Mouse (Mus musculus) hindbrain, embryonic 11.5 days (tissue): ENCODE results near the gene Hspb8. TPM values are rescaled to one million over a fixed set of nuclear protein-coding genes. Genes with fewer than 3 reads are reported as not detected.
A peak's percentile ranks its signal among the peaks of the same experiment; 100 is the strongest.

Experiments used
- ATAC-seq: fragments of 200-750 bp; cut with Nextera tagmentation; 2 replicates; pipeline ENCODE4 v1.8.0; 2017; ENCODE audit warnings: mild to moderate bottlenecking, moderate TSS enrichment, moderate library complexity; ENCODE audit not compliant: low FRiP score
- DNase-seq: peaks from one replicate; pipeline ENCODE4 v3.0.0-alpha.2; 2015; ENCODE audit warnings: low spot score
- H3K27ac ChIP-seq: fragments of 300-500 bp; sonication (generic); 2 replicates; pipeline ENCODE4 v1.5.1; 2014; ENCODE audit warnings: mild to moderate bottlenecking, low read depth, low read length
- H3K27me3 ChIP-seq: fragments of 300-500 bp; sonication (generic); 2 replicates; pipeline ENCODE4 v1.6.1; 2014; ENCODE audit warnings: mild to moderate bottlenecking, low read length, moderate library complexity, mixed read lengths; ENCODE audit not compliant: control insufficient read depth, insufficient read depth
- H3K36me3 ChIP-seq: fragments of 300-500 bp; sonication (generic); 2 replicates; pipeline ENCODE4 v1.6.1; 2014; ENCODE audit warnings: mild to moderate bottlenecking, low read length, moderate library complexity, mixed read lengths; ENCODE audit not compliant: control insufficient read depth, insufficient read depth
- H3K4me1 ChIP-seq: fragments of 300-500 bp; sonication (generic); replicated peaks from 2 replicates; pipeline ENCODE4 v1.6.1; 2014; ENCODE audit warnings: low read length, mixed read lengths; ENCODE audit not compliant: control insufficient read depth, insufficient read depth
- H3K4me2 ChIP-seq: fragments of 300-500 bp; sonication (generic); replicated peaks from 2 replicates; pipeline ENCODE4 v1.6.1; 2014; ENCODE audit warnings: mild to moderate bottlenecking, low read depth, low read length
- H3K4me3 ChIP-seq: fragments of 300-500 bp; sonication (generic); 2 replicates; pipeline ENCODE4 v1.5.1; 2014; ENCODE audit warnings: low read depth, low read length
- H3K9ac ChIP-seq: fragments of 300-500 bp; sonication (generic); 2 replicates; pipeline ENCODE4 v1.6.1; 2014; ENCODE audit warnings: low read depth, low read length
- H3K9me3 ChIP-seq: fragments of 300-500 bp; sonication (generic); 2 replicates; pipeline ENCODE4 v1.6.1; 2016; ENCODE audit warnings: low read length; ENCODE audit not compliant: control insufficient read depth
- WGBS: fragments of 180-500 bp; shearing (Covaris S2); extraction: QIAGEN DNeasy Blood & Tissue Kit; methylation state at CpG from one replicate; pipeline ENCODE4 v1.1.7; 2014; 5-methylcytosine and 5-hydroxymethylcytosine counted together
- polyA plus RNA-seq: library from polyadenylated mRNA; unstranded; fragments of >200 nt; fragmentation: Nextera tagmentation; extraction: Ambion mirVana; gene quantifications from 2 replicates; pipeline ENCODE4 v1.2.1, GENCODE M21; 2014

Hspb8 gene
- polyA plus RNA-seq, 1 experiment from 2014 or later = 6.5 TPM

DNA sequence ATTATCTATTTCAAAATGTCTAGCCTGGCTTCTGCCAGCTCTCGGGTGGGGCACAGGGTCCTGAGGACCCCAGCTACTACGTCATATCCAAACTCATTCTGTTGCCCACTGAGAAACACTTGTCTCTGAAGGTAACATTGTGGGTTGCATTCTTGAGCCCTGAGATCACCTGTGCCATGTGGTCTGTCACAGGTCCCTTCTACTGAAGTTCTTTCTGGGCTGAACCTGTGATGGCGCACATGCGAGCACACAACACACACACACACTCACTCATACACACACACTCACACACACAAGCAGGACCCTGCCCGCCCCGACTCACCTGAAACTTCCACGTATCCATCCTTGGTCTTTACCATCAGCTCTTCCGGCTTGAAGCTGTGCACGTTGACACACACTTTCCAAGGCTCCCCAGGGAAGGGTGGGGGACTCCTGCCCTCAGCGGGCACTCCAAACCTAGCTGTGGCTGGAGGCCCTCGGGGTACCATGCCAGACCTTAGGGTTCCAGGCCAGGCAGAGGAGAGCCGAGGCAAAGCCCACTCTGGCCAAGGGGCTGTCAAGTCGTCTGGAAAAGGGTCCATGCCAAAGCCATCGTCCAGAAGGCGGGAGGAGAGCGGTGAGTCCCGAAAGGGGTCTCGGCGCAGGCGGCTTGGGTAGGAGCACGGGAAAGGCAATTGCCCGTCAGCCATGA is 728 bp downstream of the Hspb8 start:
- 0 out of 2 replicates have a peak overlapping the region, but pooled peaks have one; percentile 42 for H3K9ac ChIP-seq
- no peak overlapping the region for H3K27ac ChIP-seq
- H3K9me3 ChIP-seq = no peaks in the 10 kb centered on the region
- H3K36me3 ChIP-seq = no peaks in the 10 kb centered on the region
- DNase-seq = no peak
- H3K4me1 ChIP-seq = peaks cover 11% of the 10 kb centered on the region; the same call in 1 of the 2 replicates
- ATAC-seq = no peak
- H3K4me3 ChIP-seq = 0 out of 2 replicates have a peak overlapping the region, but pooled peaks have one; percentile 21
- H3K4me2 ChIP-seq = peak overlapping the region; percentile 43
- no peaks in the 10 kb centered on the region for H3K27me3 ChIP-seq
- 61% methylated on average over 22 of the region's 22 CpGs for WGBS

DNA sequence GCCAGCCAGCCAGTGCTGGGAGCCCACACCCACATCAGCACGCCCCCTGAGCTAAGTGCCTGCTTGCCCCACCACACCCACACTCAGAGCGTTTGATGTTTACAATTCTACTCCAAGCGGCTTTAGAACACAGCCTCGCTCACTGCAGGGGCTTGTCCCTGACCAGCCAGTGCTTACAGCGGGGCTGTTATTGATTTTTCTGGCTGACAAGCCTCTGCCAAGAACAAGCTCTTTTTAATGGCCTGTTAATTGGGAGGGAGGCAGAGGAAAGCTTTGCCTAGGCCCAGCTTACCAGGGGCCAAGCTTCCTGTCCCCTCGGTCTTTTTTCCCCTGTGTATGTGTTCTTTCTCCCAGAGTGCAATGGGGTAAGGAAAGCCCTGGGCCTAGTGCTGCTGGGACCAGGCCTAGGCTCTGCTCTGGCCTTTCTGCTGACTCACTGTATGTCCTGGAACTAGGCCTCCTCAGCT is 1.9 kb downstream of the Hspb8 start:
- Histone ChIP-seq H3K9me3 (no peaks in the 10 kb centered on the region), H3K4me2 (no peak overlapping the region), H3K36me3 (no peaks in the 10 kb centered on the region), H3K9ac (no peak overlapping the region), H3K4me3 (no peak overlapping the region), H3K4me1 (peaks cover 11% of the 10 kb centered on the region; the same call in 1 of the 2 replicates), H3K27ac (0 out of 2 replicates have a peak overlapping the region, but pooled peaks have one; percentile 27), H3K27me3 (no peaks in the 10 kb centered on the region)
- 6% methylated on average over 6 of the region's 6 CpGs for WGBS
- ATAC-seq (peak; percentile 54; the same call in 1 of the 2 replicates), DNase-seq (no peak)

DNA sequence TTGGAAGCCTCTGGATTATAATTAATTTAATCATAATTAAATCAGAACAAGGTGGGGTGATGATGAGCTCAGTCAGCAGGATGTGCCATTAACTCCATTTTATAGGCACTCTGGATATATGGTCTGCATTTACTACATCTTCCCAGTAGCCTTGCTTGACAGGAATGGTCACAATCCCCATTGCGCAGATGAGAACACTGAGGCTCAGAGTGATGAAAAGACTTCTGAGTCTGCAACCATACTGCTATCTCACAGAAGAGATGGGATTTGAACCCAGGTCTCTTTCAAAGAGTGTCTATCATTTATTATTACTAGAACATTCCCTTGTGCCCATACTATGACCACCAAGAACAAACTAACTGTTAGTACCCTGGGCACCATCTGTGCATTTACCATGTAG is 2.5 kb downstream of the Hspb8 start:
- Histone ChIP-seq H3K9me3 (no peaks in the 10 kb centered on the region), H3K36me3 (no peaks in the 10 kb centered on the region), H3K4me2 (no peak overlapping the region), H3K9ac (no peak overlapping the region), H3K27ac (no peak overlapping the region), H3K27me3 (no peaks in the 10 kb centered on the region), H3K4me3 (no peak overlapping the region), H3K4me1 (peaks cover 9% of the 10 kb centered on the region; the same call in 1 of the 2 replicates)
- DNase-seq (no peak), ATAC-seq (no peak)
- WGBS = 86% methylated on average over 1 of the region's 1 CpGs

DNA sequence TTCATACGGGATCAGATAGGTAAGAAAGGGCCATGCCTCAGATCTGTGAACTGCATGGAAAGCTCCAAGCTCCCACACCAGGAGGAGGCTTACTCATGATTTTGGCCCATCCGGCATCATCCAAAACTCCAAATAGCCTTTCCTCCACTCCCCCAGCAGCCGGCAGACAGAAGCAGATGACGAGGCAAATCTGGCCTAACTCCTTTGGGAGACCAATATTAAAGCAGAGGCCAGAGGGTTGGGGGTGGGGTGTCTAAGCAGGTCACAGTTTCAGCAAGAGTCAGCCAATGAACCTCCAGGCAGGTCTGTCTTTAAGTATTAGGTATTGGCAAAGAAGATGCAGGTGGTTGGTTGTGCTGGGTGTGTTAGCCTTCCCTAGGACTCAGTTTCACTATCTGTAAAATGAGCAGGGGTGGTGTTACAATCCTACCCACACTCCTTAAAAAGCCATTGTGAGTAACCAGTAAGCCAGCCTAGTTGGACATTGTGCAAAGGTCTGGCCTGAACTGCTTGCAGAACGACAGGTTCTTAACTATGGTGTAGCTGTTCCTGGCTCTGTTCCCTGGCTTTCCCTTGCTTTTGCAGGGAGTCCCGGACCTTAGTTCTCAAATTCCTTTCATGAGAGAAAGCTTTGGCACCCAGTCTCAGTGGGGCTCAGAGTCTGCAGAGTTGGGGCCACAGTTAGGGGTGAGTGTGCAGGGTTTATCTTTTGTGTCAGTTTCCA is 3.2 kb downstream of the Hspb8 start:
- no peaks in the 10 kb centered on the region for H3K27me3 ChIP-seq
- ATAC-seq (no peak), DNase-seq (no peak)
- 62% methylated on average over 6 of the region's 6 CpGs for WGBS
- no peak overlapping the region for H3K27ac ChIP-seq
- no peak overlapping the region for H3K4me2 ChIP-seq
- H3K4me1 ChIP-seq = peaks cover 8% of the 10 kb centered on the region; the same call in 1 of the 2 replicates
- H3K9me3 ChIP-seq = no peaks in the 10 kb centered on the region
- no peaks in the 10 kb centered on the region for H3K36me3 ChIP-seq
- no peak overlapping the region for H3K9ac ChIP-seq
- H3K4me3 ChIP-seq = no peak overlapping the region

DNA sequence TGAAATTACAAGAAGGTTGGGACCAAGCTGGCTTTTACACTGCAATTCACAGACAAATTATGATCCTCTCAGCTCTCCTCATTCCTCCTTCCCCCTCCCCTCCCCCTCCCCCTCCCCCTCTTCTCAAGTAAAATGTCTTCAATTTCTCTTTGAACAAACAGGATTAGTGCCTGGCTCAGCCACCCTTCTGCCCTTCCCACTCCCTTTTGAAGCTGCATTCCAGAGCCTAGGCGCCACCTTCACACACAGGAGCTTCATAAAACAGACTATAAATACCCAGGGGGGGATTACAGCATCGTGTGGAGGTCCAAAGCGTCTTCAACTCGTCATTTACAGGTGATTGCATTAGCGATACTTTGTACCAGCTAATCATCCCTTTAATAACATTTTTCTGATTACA is 6.5 kb downstream of the Hspb8 start:
- H3K4me2 ChIP-seq = no peak overlapping the region
- no peak overlapping the region for H3K4me3 ChIP-seq
- H3K9ac ChIP-seq = no peak overlapping the region
- 42% methylated on average over 5 of the region's 5 CpGs for WGBS
- H3K9me3 ChIP-seq = no peaks in the 10 kb centered on the region
- H3K4me1 ChIP-seq = no peaks in the 10 kb centered on the region
- H3K36me3 ChIP-seq = no peaks in the 10 kb centered on the region
- ATAC-seq (no peak), DNase-seq (no peak)
- H3K27me3 ChIP-seq = no peaks in the 10 kb centered on the region
- no peak overlapping the region for H3K27ac ChIP-seq

DNA sequence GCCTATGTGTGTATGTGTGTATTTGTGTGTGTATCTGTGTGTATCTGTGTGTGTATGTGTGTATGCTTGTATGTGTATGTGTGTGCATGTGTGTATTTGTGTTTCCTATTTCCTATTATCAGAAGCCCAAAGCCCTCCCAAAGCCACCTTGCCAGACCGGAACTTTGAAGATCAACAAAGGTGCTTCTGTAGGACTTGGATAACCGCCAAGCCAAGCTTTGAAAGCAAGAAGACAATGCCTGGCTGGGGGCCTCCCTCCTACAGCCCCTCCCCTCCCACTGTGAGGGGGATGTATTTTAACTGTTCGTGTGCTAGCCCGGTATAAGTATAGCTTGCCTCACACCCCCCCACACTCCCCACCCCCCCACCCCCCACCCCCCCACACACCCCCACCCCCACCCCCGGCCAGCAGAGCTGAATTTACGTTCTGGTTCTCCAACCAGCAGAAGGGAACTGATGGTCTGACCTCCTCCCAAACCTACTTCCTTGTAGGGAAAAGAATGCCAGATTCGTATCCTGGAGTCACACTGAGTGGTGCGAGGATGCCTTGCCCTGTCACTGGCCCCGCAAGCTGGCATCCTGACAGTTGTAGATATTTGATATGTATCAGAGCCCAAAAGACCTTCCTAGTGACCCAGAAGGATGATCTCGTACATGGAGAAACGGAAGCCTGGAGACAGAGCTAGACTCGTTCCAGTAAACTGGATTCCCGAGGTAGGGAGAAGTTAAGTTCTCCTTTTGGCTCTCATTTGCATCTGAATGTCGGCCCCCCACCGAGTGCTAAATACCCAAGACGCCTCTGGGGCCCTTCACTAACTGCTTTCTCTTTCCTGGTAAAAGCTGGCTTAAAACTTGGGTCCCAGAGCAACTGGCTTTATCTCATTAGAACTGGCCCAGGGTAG is 12.7 kb downstream of the Hspb8 start:
- WGBS = 2% methylated on average over 16 of the region's 16 CpGs
- no peaks in the 10 kb centered on the region for H3K27me3 ChIP-seq
- no peak overlapping the region for H3K9ac ChIP-seq
- no peaks in the 10 kb centered on the region for H3K36me3 ChIP-seq
- no peaks in the 10 kb centered on the region; the same call in 1 of the 2 replicates for H3K4me1 ChIP-seq
- DNase-seq (peak; percentile 54), ATAC-seq (0 out of 2 replicates have a peak, but pooled peaks have one; percentile 19)
- no peak overlapping the region for H3K4me3 ChIP-seq
- 0 out of 2 replicates have a peak overlapping the region, but pooled peaks have one; percentile 11 for H3K4me2 ChIP-seq
- H3K9me3 ChIP-seq = no peaks in the 10 kb centered on the region
- no peak overlapping the region for H3K27ac ChIP-seq

DNA sequence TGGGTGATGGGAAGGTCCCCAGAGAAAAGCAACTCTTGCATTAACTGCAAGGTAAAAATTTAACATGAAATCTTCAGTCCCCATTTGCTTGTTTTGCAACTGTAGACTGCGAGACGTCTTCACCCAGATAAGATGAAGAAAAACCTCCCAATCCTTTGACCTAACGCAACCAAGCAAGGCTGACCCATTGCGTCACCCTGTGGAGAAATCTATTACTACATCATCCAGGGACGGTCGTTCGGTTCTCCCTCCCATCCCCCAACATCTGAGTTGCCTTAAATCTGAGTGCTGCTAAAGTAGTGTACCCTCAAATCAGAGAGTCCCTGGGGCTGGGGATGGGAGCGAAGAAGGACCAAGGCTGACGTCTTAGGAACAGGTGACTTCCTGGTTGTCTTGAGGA is 13.7 kb downstream of the Hspb8 start:
- DNase-seq (peak; percentile 30), ATAC-seq (no peak)
- no peaks in the 10 kb centered on the region; the same call in 1 of the 2 replicates for H3K4me1 ChIP-seq
- no peak overlapping the region for H3K27ac ChIP-seq
- no peak overlapping the region for H3K9ac ChIP-seq
- H3K4me3 ChIP-seq = no peak overlapping the region
- no peaks in the 10 kb centered on the region for H3K9me3 ChIP-seq
- WGBS = 57% methylated on average over 9 of the region's 9 CpGs
- no peaks in the 10 kb centered on the region for H3K27me3 ChIP-seq
- H3K36me3 ChIP-seq = no peaks in the 10 kb centered on the region
- no peak overlapping the region for H3K4me2 ChIP-seq

DNA sequence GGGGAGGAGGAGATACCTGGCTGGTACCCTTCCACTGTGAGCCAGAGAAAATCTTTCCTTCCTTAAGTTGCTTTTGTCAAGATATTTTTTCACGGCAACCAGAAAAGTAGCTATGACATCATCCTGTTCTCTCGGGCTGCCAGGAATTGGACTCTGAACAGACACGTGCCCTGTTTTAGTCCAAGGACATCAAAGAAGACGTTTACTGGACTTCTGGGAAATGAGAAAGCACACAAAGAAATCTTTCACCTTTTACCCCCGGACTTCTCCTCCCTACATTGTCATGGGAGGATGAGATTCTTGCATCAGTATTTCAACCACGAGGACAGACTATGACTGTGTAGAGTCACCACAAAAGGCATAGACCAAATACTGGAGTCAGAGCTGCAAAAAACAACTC is 14.7 kb downstream of the Hspb8 start:
- no peaks in the 10 kb centered on the region for H3K36me3 ChIP-seq
- DNase-seq (no peak), ATAC-seq (no peak)
- no peaks in the 10 kb centered on the region for H3K27me3 ChIP-seq
- 44% methylated on average over 6 of the region's 6 CpGs for WGBS
- no peak overlapping the region for H3K9ac ChIP-seq
- H3K4me1 ChIP-seq = no peaks in the 10 kb centered on the region; the same call in 1 of the 2 replicates
- no peaks in the 10 kb centered on the region for H3K9me3 ChIP-seq
- no peak overlapping the region for H3K4me3 ChIP-seq
- H3K27ac ChIP-seq = no peak overlapping the region
- H3K4me2 ChIP-seq = no peak overlapping the region
